Mouse (Mus musculus): ENCODE data around the gene Xrn1.

DNA sequence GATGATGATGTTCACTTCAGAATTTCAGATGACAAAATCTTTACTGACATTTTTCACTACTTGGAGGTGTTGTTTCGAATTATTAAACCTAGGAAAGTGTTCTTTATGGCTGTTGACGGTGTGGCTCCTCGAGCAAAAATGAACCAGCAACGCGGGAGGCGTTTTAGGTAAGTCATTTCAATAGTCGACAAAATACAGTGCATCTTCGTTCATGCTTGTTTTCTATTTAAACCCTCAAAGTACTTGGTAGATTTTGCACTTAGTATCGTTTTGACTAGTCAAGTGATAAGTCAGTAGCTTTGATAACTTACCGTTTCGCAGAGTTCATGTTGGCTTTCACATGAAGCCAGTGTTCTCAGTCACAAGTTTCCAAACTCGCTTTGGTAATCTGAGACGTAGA lies 9.5 kb downstream of the Xrn1 start:
- TF ChIP-seq CTCF (IDR thresholded peaks at IDR 0.05; ENCODE audit: control insufficient read depth, insufficient read depth, low read length) (no peak), POLR2A (IDR thresholded peaks at IDR 0.05; ENCODE audit: borderline replicate concordance, control insufficient read depth, low read depth, low read length) (no peak)
